Mouse (Mus musculus) lung, embryonic 15.5 days (tissue): ENCODE results near the gene Fkbp15. TPM values are rescaled to one million over a fixed set of nuclear protein-coding genes. Genes with fewer than 3 reads are reported as not detected.
A peak's percentile ranks its signal among the peaks of the same experiment; 100 is the strongest.

Experiments used
- ATAC-seq: fragments of 200-750 bp; cut with Nextera tagmentation; 2 replicates; pipeline ENCODE4 v1.8.0; 2017; ENCODE audit warnings: moderate number of reproducible peaks, borderline replicate concordance; ENCODE audit not compliant: low FRiP score, low TSS enrichment; ENCODE audit errors: extremely low read depth
- H3K27ac ChIP-seq: fragments of 300-500 bp; sonication (generic); 2 replicates; pipeline ENCODE4 v1.5.1; 2015; ENCODE audit warnings: moderate library complexity, mild to moderate bottlenecking, inconsistent platforms
- H3K27me3 ChIP-seq: fragments of 300-500 bp; sonication (generic); 2 replicates; pipeline ENCODE4 v1.6.1; 2015; ENCODE audit warnings: inconsistent platforms
- H3K36me3 ChIP-seq: fragments of 300-500 bp; sonication (generic); 2 replicates; pipeline ENCODE4 v1.6.1; 2015; ENCODE audit warnings: inconsistent platforms
- H3K4me1 ChIP-seq: fragments of 300-500 bp; sonication (generic); 2 replicates; pipeline ENCODE4 v1.6.1; 2015; ENCODE audit warnings: inconsistent platforms
- H3K4me2 ChIP-seq: fragments of 300-500 bp; sonication (generic); 2 replicates; pipeline ENCODE4 v1.6.1; 2015; ENCODE audit warnings: inconsistent platforms, mild to moderate bottlenecking, moderate library complexity
- H3K4me3 ChIP-seq: fragments of 300-500 bp; sonication (generic); 2 replicates; pipeline ENCODE4 v1.5.1; 2015; ENCODE audit warnings: mild to moderate bottlenecking, inconsistent platforms
- H3K9ac ChIP-seq: fragments of 300-500 bp; sonication (generic); 2 replicates; pipeline ENCODE4 v1.6.1; 2015; ENCODE audit warnings: inconsistent platforms
- H3K9me3 ChIP-seq: fragments of 300-500 bp; sonication (generic); 2 replicates; pipeline ENCODE4 v1.6.1; 2016; ENCODE audit warnings: inconsistent platforms
- WGBS: fragments of 180-500 bp; shearing (Covaris S2); methylation state at CpG from one replicate; pipeline ENCODE4 v1.1.7; 2015; 5-methylcytosine and 5-hydroxymethylcytosine counted together
- polyA plus RNA-seq: library from polyadenylated mRNA; unstranded; fragments of >200 nt; fragmentation: Nextera tagmentation; extraction: Ambion mirVana; gene quantifications from 2 replicates; pipeline ENCODE4 v1.2.1, GENCODE M21; 2015

The Fkbp15 gene
- polyA plus RNA-seq, 1 experiment from 2014 or later, result 25.2 TPM

GRCm38 (mm10) chr4:62289226-62289625, 71.1 kb downstream of the Fkbp15 start:
- ATAC-seq, result no peak
- WGBS, result 84% methylated on average over 7 of the region's 7 CpGs

GRCm38 (mm10) chr4:62286992-62287900, 73.1 kb downstream of the Fkbp15 start:
- Histone ChIP-seq H3K9me3 (no peaks in the 10 kb centered on the region), H3K27me3 (no peaks in the 10 kb centered on the region), H3K9ac (peak overlapping the region; percentile 63), H3K4me1 (peaks cover 16% of the 10 kb centered on the region), H3K4me3 (peak overlapping the region; percentile 83), H3K4me2 (peak overlapping the region; percentile 80), H3K36me3 (no peaks in the 10 kb centered on the region), H3K27ac (peak overlapping the region; percentile 70)
- WGBS, result 7% methylated on average over 12 of the region's 12 CpGs
- ATAC-seq, result no peak

More at GRCm38 (mm10) chr4:62289226-62289625, 71.1 kb downstream of the Fkbp15 start:
- Histone ChIP-seq H3K9ac (no peak overlapping the region), H3K27ac (no peak overlapping the region), H3K4me2 (no peak overlapping the region), H3K4me3 (no peak overlapping the region), H3K4me1 (peaks cover 11% of the 10 kb centered on the region), H3K36me3 (no peaks in the 10 kb centered on the region; the same call in 1 of the 2 replicates), H3K27me3 (no peaks in the 10 kb centered on the region), H3K9me3 (no peaks in the 10 kb centered on the region)

- WGBS, result under 1% methylated on average over 55 of the region's 55 CpGs
- Histone ChIP-seq H3K4me2 (peak overlapping the region; percentile 80), H3K9ac (peak overlapping the region; percentile 63), H3K4me3 (peak overlapping the region; percentile 83), H3K27ac (peak overlapping the region; percentile 70), H3K9me3 (no peaks in the 10 kb centered on the region), H3K36me3 (no peaks in the 10 kb centered on the region), H3K4me1 (peaks cover 18% of the 10 kb centered on the region), H3K27me3 (no peaks in the 10 kb centered on the region)
- ATAC-seq, result peak; percentile 93
These were observed 73.9 kb downstream of the Fkbp15 start for GRCm38 (mm10) chr4:62286257-62286991.

GRCm38 (mm10) chr4:62285576-62285975, 74.8 kb downstream of the Fkbp15 start:
- ATAC-seq, result no peak
- no peak overlapping the region for H3K9ac ChIP-seq
- WGBS, result 66% methylated on average over 8 of the region's 8 CpGs

GRCm38 (mm10) chr4:62282969-62283368, 77.4 kb downstream of the Fkbp15 start:
- H3K27ac ChIP-seq, result no peak overlapping the region
- H3K27me3 ChIP-seq, result no peaks in the 10 kb centered on the region
- H3K4me2 ChIP-seq, result no peak overlapping the region
- no peak overlapping the region for H3K9ac ChIP-seq
- peaks cover 17% of the 10 kb centered on the region for H3K4me1 ChIP-seq
- no peaks in the 10 kb centered on the region for H3K9me3 ChIP-seq
- 88% methylated on average over 7 of the region's 7 CpGs for WGBS
- ATAC-seq, result no peak
- no peak overlapping the region for H3K4me3 ChIP-seq
- no peaks in the 10 kb centered on the region for H3K36me3 ChIP-seq

More at GRCm38 (mm10) chr4:62285576-62285975, 74.8 kb downstream of the Fkbp15 start:
- Histone ChIP-seq H3K9me3 (no peaks in the 10 kb centered on the region), H3K4me2 (no peak overlapping the region; the same call in 1 of the 2 replicates), H3K4me1 (peaks cover 18% of the 10 kb centered on the region), H3K36me3 (no peaks in the 10 kb centered on the region), H3K27ac (no peak overlapping the region), H3K27me3 (no peaks in the 10 kb centered on the region), H3K4me3 (no peak overlapping the region)

- Histone ChIP-seq H3K9ac (no peak overlapping the region), H3K4me1 (peaks cover 7% of the 10 kb centered on the region; the same call in 1 of the 2 replicates), H3K9me3 (no peaks in the 10 kb centered on the region), H3K4me2 (no peak overlapping the region), H3K27ac (no peak overlapping the region), H3K4me3 (no peak overlapping the region), H3K27me3 (no peaks in the 10 kb centered on the region), H3K36me3 (no peaks in the 10 kb centered on the region)
- 39% methylated on average over 5 of the region's 5 CpGs for WGBS
- ATAC-seq, result no peak
These were observed 79.0 kb downstream of the Fkbp15 start for GRCm38 (mm10) chr4:62281319-62281718.

- Histone ChIP-seq H3K4me2 (no peak overlapping the region), H3K4me3 (no peak overlapping the region), H3K36me3 (no peaks in the 10 kb centered on the region), H3K9ac (no peak overlapping the region), H3K27ac (peak overlapping the region; percentile 71), H3K27me3 (no peaks in the 10 kb centered on the region), H3K4me1 (peaks cover 7% of the 10 kb centered on the region; the same call in 1 of the 2 replicates), H3K9me3 (no peaks in the 10 kb centered on the region)
- ATAC-seq, result peak; percentile 58; the same call in 1 of the 2 replicates
- 56% methylated on average over 4 of the region's 4 CpGs for WGBS
These were observed 82.3 kb downstream of the Fkbp15 start for GRCm38 (mm10) chr4:62278081-62278480.

GRCm38 (mm10) chr4:62277222-62277621, 83.1 kb downstream of the Fkbp15 start:
- H3K9ac ChIP-seq, result no peak overlapping the region
- H3K27me3 ChIP-seq, result no peaks in the 10 kb centered on the region
- peak overlapping the region; percentile 71; the same call in 1 of the 2 replicates for H3K27ac ChIP-seq
- H3K9me3 ChIP-seq, result no peaks in the 10 kb centered on the region
- H3K4me1 ChIP-seq, result peaks cover 1% of the 10 kb centered on the region; the same call in 1 of the 2 replicates
- no peak for ATAC-seq
- no peaks in the 10 kb centered on the region for H3K36me3 ChIP-seq
- H3K4me2 ChIP-seq, result no peak overlapping the region
- H3K4me3 ChIP-seq, result no peak overlapping the region
- 59% methylated on average over 3 of the region's 3 CpGs for WGBS

- no peak overlapping the region for H3K4me3 ChIP-seq
- no peaks in the 10 kb centered on the region for H3K36me3 ChIP-seq
- H3K9me3 ChIP-seq, result no peaks in the 10 kb centered on the region
- H3K27ac ChIP-seq, result peak overlapping the region; percentile 47; the same call in 1 of the 2 replicates
- WGBS, result 51% methylated on average over 10 of the region's 10 CpGs
- no peaks in the 10 kb centered on the region for H3K27me3 ChIP-seq
- H3K4me1 ChIP-seq, result no peaks in the 10 kb centered on the region
- H3K4me2 ChIP-seq, result no peak overlapping the region
- no peak overlapping the region for H3K9ac ChIP-seq
- ATAC-seq, result no peak
These were observed 83.7 kb downstream of the Fkbp15 start for GRCm38 (mm10) chr4:62276642-62277041.

GRCm38 (mm10) chr4:62274841-62275536, 85.4 kb downstream of the Fkbp15 start:
- Histone ChIP-seq H3K27me3 (no peaks in the 10 kb centered on the region), H3K36me3 (no peaks in the 10 kb centered on the region), H3K4me2 (no peak overlapping the region), H3K9me3 (no peaks in the 10 kb centered on the region), H3K4me3 (no peak overlapping the region), H3K9ac (no peak overlapping the region), H3K27ac (no peak overlapping the region), H3K4me1 (no peaks in the 10 kb centered on the region)
- no peak for ATAC-seq
- 33% methylated on average over 12 of the region's 12 CpGs for WGBS

- Histone ChIP-seq H3K27ac (no peak overlapping the region), H3K4me2 (no peak overlapping the region), H3K4me3 (no peak overlapping the region), H3K36me3 (no peaks in the 10 kb centered on the region), H3K27me3 (no peaks in the 10 kb centered on the region), H3K9me3 (no peaks in the 10 kb centered on the region), H3K9ac (no peak overlapping the region), H3K4me1 (no peaks in the 10 kb centered on the region)
- 87% methylated on average over 10 of the region's 10 CpGs for WGBS
- no peak for ATAC-seq
These were observed 86.4 kb downstream of the Fkbp15 start for GRCm38 (mm10) chr4:62273916-62274315.
